Mouse (Mus musculus) forebrain, embryonic 14.5 days (tissue): ENCODE results near the gene Sept5. TPM values are rescaled to one million over a fixed set of nuclear protein-coding genes. Genes with fewer than 3 reads are reported as not detected.

Experiments
- ATAC-seq: fragments of 200-750 bp; cut with Nextera tagmentation; 2 replicates; pipeline ENCODE4 v1.8.0; 2017; ENCODE audit warnings: mild to moderate bottlenecking, moderate library complexity
- DNase-seq: peaks from one replicate; pipeline ENCODE4 v3.0.0-alpha.2; 2015; ENCODE audit warnings: low spot score
- H3K27ac ChIP-seq: fragments of 300-500 bp; sonication (generic); 2 replicates; pipeline ENCODE4 v1.5.1; 2014; ENCODE audit warnings: low read depth, mild to moderate bottlenecking, control low read depth, low read length, moderate library complexity
- H3K27me3 ChIP-seq: fragments of 300-500 bp; sonication (generic); replicated peaks from 2 replicates; pipeline ENCODE4 v1.6.1; 2014; ENCODE audit warnings: low read length, control low read depth, mixed read lengths; ENCODE audit not compliant: control insufficient read depth, insufficient read depth
- H3K36me3 ChIP-seq: fragments of 300-500 bp; sonication (generic); 2 replicates; pipeline ENCODE4 v1.6.1; 2014; ENCODE audit warnings: low read length, control low read depth; ENCODE audit not compliant: control insufficient read depth, insufficient read depth
- H3K4me1 ChIP-seq: fragments of 300-500 bp; sonication (generic); 2 replicates; pipeline ENCODE4 v1.6.1; 2014; ENCODE audit warnings: antibody characterized with exemption, low read length, control low read depth; ENCODE audit not compliant: control insufficient read depth, insufficient read depth
- H3K4me2 ChIP-seq: fragments of 300-500 bp; sonication (generic); 2 replicates; pipeline ENCODE4 v1.6.1; 2014; ENCODE audit warnings: mild to moderate bottlenecking, control low read depth, low read length
- H3K4me3 ChIP-seq: fragments of 300-500 bp; sonication (generic); 2 replicates; pipeline ENCODE4 v1.5.1; 2014; ENCODE audit warnings: low read depth, low read length, control low read depth
- H3K9ac ChIP-seq: fragments of 300-500 bp; sonication (generic); 2 replicates; pipeline ENCODE4 v1.6.1; 2014; ENCODE audit warnings: mild to moderate bottlenecking, low read length, control low read depth, moderate library complexity
- H3K9me3 ChIP-seq: fragments of 300-500 bp; sonication (generic); replicated peaks from 2 replicates; pipeline ENCODE4 v1.6.1; 2016; ENCODE audit warnings: low read length, control low read depth, mixed read lengths; ENCODE audit not compliant: control insufficient read depth
- WGBS: fragments of 180-500 bp; shearing (Covaris S2); extraction: QIAGEN DNeasy Blood & Tissue Kit; methylation state at CpG from one replicate; pipeline ENCODE4 v1.1.7; 2014; 5-methylcytosine and 5-hydroxymethylcytosine counted together
- polyA plus RNA-seq: library from polyadenylated mRNA; unstranded; fragments of >200 nt; fragmentation: Nextera tagmentation; extraction: Ambion mirVana; gene quantifications from 2 replicates; pipeline ENCODE4 v1.2.1, GENCODE M21; 2014

The Sept5 gene
- polyA plus RNA-seq, 1 experiment from 2014 or later: 138 TPM

- ATAC-seq: no peak
- Histone ChIP-seq H3K4me2 (no peak overlapping the region), H3K27ac (no peak overlapping the region), H3K36me3 (no peaks in the 10 kb centered on the region), H3K27me3 (peaks cover 2% of the 10 kb centered on the region; the same call in 1 of the 2 replicates), H3K9ac (no peak overlapping the region), H3K4me1 (no peaks in the 10 kb centered on the region), H3K9me3 (no peaks in the 10 kb centered on the region), H3K4me3 (no peak overlapping the region)
- 74% methylated on average over 2 of the region's 2 CpGs for WGBS
- DNase-seq: no peak
Observed at GRCm38 (mm10) chr16:18609099-18609498, 20.7 kb downstream of the Sept5 start.

GRCm38 (mm10) chr16:18608226-18608625, 21.5 kb downstream of the Sept5 start:
- WGBS: 6% methylated on average over 11 of the region's 11 CpGs
- Histone ChIP-seq H3K4me1 (no peaks in the 10 kb centered on the region), H3K27me3 (peaks cover 2% of the 10 kb centered on the region; the same call in 1 of the 2 replicates), H3K9me3 (no peaks in the 10 kb centered on the region), H3K9ac (no peak overlapping the region), H3K27ac (no peak overlapping the region), H3K4me2 (peak overlapping the region; percentile 9; the same call in 1 of the 2 replicates), H3K4me3 (no peak overlapping the region), H3K36me3 (no peaks in the 10 kb centered on the region)
- ATAC-seq: peak; percentile 52; the same call in 1 of the 2 replicates
- no peak for DNase-seq

DNA sequence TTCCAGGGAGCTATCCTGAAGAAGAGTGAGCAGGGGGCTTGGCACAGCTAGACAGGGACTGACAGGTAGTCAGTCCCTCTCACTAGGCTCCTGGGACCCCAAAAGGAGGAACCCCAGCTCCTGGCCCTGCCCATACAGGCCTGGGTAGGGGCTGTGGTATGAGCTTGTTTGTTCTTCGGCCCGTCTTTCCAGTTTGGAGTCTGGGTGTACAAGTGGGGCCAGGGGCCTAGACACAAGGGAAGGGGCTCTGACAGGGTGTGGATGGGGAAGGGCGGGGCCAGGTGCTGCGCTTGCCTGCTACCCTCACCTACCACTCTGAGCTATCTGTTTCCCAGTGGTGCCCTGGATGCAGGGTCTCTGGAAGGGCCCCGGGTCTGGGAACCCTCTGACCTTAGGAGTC, 24.0 kb downstream of the Sept5 start:
- peaks cover 2% of the 10 kb centered on the region; the same call in 1 of the 2 replicates for H3K27me3 ChIP-seq
- no peak overlapping the region for H3K4me3 ChIP-seq
- H3K27ac ChIP-seq: no peak overlapping the region
- H3K36me3 ChIP-seq: no peaks in the 10 kb centered on the region
- no peaks in the 10 kb centered on the region for H3K9me3 ChIP-seq
- ATAC-seq (no peak), DNase-seq (no peak)
- H3K9ac ChIP-seq: no peak overlapping the region
- H3K4me2 ChIP-seq: no peak overlapping the region
- WGBS: 78% methylated on average over 5 of the region's 5 CpGs
- no peaks in the 10 kb centered on the region for H3K4me1 ChIP-seq

GRCm38 (mm10) chr16:18604267-18604701, 25.5 kb downstream of the Sept5 start:
- H3K4me3 ChIP-seq: no peak overlapping the region
- 59% methylated on average over 8 of the region's 8 CpGs for WGBS
- no peak for ATAC-seq

DNA sequence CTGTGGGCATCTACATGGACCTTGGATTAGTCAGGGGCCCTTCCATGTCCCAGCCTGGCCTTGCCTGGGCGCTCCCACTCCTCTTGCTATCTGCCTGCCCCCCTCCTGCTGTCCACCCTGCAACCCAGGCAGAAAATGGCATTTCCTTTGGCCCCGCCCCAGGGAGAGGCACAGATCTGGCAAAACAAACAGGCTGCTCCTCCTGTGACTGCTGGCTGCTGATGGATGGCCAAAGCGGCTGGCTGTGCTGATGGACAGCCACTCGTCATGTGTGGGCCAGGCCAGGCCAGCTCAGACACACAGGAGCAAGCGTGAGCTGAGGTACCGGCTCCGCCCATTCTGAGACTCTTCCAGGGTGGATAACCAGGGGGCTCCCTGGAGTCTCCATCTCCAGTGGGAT, 28.3 kb downstream of the Sept5 start:
- WGBS: 70% methylated on average over 7 of the region's 7 CpGs
- Histone ChIP-seq H3K9me3 (no peaks in the 10 kb centered on the region), H3K27ac (no peak overlapping the region), H3K4me1 (no peaks in the 10 kb centered on the region), H3K27me3 (no peaks in the 10 kb centered on the region; the same call in 1 of the 2 replicates), H3K9ac (no peak overlapping the region), H3K4me3 (no peak overlapping the region), H3K4me2 (no peak overlapping the region), H3K36me3 (no peaks in the 10 kb centered on the region)
- no peak for DNase-seq
- ATAC-seq: no peak

More at GRCm38 (mm10) chr16:18604267-18604701, 25.5 kb downstream of the Sept5 start:
- H3K9ac ChIP-seq: no peak overlapping the region
- H3K27me3 ChIP-seq: no peaks in the 10 kb centered on the region; the same call in 1 of the 2 replicates
- DNase-seq: no peak
- H3K27ac ChIP-seq: no peak overlapping the region
- H3K4me2 ChIP-seq: no peak overlapping the region
- no peaks in the 10 kb centered on the region for H3K9me3 ChIP-seq
- no peaks in the 10 kb centered on the region for H3K4me1 ChIP-seq
- no peaks in the 10 kb centered on the region for H3K36me3 ChIP-seq

- H3K27ac ChIP-seq: no peak overlapping the region
- no peak overlapping the region for H3K4me3 ChIP-seq
- no peak for DNase-seq
- H3K9me3 ChIP-seq: no peaks in the 10 kb centered on the region
- no peak overlapping the region for H3K9ac ChIP-seq
- H3K4me1 ChIP-seq: no peaks in the 10 kb centered on the region
- no peak for ATAC-seq
- WGBS: 86% methylated on average over 3 of the region's 3 CpGs
- H3K27me3 ChIP-seq: peaks cover 4% of the 10 kb centered on the region
- no peak overlapping the region for H3K4me2 ChIP-seq
- H3K36me3 ChIP-seq: no peaks in the 10 kb centered on the region
Observed at GRCm38 (mm10) chr16:18598006-18598405, 31.7 kb downstream of the Sept5 start.

DNA sequence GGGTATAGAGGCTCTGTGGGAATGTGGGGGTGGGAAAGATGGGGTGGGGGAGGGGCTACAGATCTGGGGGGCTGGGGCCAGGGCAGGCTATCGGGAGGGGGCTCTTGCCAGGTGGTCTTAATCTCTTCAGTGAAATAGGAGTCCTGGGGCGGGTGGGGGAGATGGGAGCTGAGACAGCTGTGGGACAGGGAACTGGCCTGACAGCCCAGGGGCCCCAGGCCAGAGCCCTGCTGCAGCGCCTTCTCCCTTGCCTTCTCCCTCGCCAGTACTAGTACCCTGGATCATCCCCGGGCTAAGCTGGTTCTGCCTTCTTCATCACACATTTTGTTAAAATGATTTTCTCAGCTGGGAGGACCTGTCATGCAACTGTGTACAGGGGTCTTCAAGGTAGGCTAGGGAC, 33.5 kb downstream of the Sept5 start:
- no peak overlapping the region for H3K27ac ChIP-seq
- no peak overlapping the region for H3K4me3 ChIP-seq
- H3K4me1 ChIP-seq: no peaks in the 10 kb centered on the region
- H3K36me3 ChIP-seq: no peaks in the 10 kb centered on the region
- H3K27me3 ChIP-seq: peaks cover 18% of the 10 kb centered on the region
- WGBS: 33% methylated on average over 5 of the region's 5 CpGs
- no peaks in the 10 kb centered on the region for H3K9me3 ChIP-seq
- no peak overlapping the region for H3K9ac ChIP-seq
- ATAC-seq (no peak), DNase-seq (no peak)
- no peak overlapping the region for H3K4me2 ChIP-seq

DNA sequence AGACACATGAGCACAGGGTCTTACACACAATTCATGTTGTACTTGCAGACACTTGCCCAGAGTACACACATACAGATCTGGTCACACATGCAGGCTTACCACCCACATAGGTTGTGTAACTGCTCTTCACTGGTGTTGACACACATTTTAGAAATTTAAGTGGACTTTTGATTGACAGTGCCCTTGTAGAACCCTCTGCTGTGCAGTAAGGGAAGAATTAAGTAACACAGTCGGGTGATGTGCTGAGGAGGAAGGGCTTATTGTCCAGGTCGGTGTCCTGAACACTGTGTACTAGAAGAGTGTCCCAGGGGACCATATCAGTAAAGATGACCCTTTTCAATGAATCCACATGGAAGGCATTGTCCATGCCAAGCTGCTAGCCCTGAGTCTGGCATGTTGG, 35.8 kb downstream of the Sept5 start:
- Histone ChIP-seq H3K27me3 (peaks cover 41% of the 10 kb centered on the region), H3K4me2 (no peak overlapping the region), H3K4me1 (0 out of 2 replicates have a peak, but pooled peaks cover 3% of the 10 kb centered on the region), H3K9ac (no peak overlapping the region), H3K27ac (no peak overlapping the region), H3K9me3 (no peaks in the 10 kb centered on the region), H3K4me3 (no peak overlapping the region), H3K36me3 (no peaks in the 10 kb centered on the region)
- DNase-seq (no peak), ATAC-seq (no peak)
- WGBS: 71% methylated on average over 2 of the region's 2 CpGs

GRCm38 (mm10) chr16:18591047-18592018, 38.4 kb downstream of the Sept5 start:
- DNase-seq (no peak), ATAC-seq (peak; percentile 35; the same call in 1 of the 2 replicates)
- Histone ChIP-seq H3K4me1 (peaks cover 6% of the 10 kb centered on the region), H3K9ac (peak overlapping the region; percentile 13; the same call in 1 of the 2 replicates), H3K4me2 (peak overlapping the region; percentile 42), H3K27ac (no peak overlapping the region), H3K9me3 (no peaks in the 10 kb centered on the region), H3K27me3 (peaks cover 67% of the 10 kb centered on the region), H3K4me3 (peak overlapping the region; percentile 11), H3K36me3 (no peaks in the 10 kb centered on the region)
- WGBS: 1% methylated on average over 51 of the region's 59 CpGs
